In the genomic region with DNA sequence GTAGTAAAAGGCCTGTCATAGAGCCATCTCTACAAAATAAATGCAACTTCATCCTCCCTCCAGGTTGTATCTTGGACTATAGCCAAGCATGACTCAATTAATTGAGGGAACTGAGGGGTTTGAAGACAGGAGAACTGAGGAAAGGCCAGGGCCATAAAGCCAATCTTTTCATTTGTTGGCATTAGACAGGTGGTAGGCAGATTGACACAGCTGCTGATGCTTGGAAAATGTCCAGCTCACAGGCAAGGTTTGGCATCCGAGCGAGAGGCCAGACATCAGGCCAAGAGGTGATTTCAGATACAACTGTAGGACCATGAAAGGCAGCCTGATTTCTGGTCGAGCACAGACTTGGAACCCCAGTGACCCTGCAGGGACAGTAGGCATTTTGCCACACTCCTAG, we compare ENCODE assay signal across 21 mouse cellular contexts.
A peak's percentile ranks its signal among the peaks of the same experiment; 100 is the strongest.
DNase-seq lines count a peak whose midpoint lies in the region; ATAC-seq and TF ChIP-seq lines count a peak whose summit lies in the region.
"Had no signal": no experiment of that assay in that cellular context is flagged by ENCODE, and none has a peak within 500 bp of the region (broad histone marks: within the 10 kb centered on the region; RNA-seq: fewer than 3 reads in every experiment).

No protein-coding gene starts in this region.

- 66% methylated on average over 3 of the region's 3 CpGs for WGBS in heart, embryonic 11.5 days (ENCODE audit: insufficient replicate concordance)
- WGBS in embryonic facial prominence, embryonic 15.5 days: 74% methylated on average over 3 of the region's 3 CpGs

- H3K4me3 ChIP-seq in heart, embryonic 11.5 days (ENCODE audit: low read depth, low read length): no peak overlapping the region
- no peak overlapping the region for H3K4me3 ChIP-seq in left cerebral cortex, adult 2 months
- no peak overlapping the region for H3K4me3 ChIP-seq in embryonic facial prominence, embryonic 15.5 days (replicated peaks)
- H3K4me3 ChIP-seq: forebrain, embryonic 10.5 days; heart, embryonic 15.5 days had no signal

- peak; percentile 4 for DNase-seq in heart, adult 8-10 months (ENCODE audit: low spot score)
- peak; percentile 42 for DNase-seq in left cerebral cortex, postnatal 4 days
- DNase-seq in left cerebral cortex, adult 2 months (ENCODE audit: extremely low spot score in 1 of 2, low spot score in 2 of 2): no peak
- no peak for DNase-seq in testis, postnatal 10 days (ENCODE audit: low spot score)
- DNase-seq: adrenal gland, postnatal 14 days; cerebellum, adult 11-12 months; forebrain, postnatal 0 days; gastrocnemius, postnatal 36 days; kidney, adult 18-20 months; lung, adult 2 months; lung, postnatal 36 days; right cerebral cortex, postnatal 25 days; thymus, adult 18-20 months had no signal

- no peaks in the 10 kb centered on the region for H3K36me3 ChIP-seq in heart, embryonic 11.5 days (ENCODE audit: control insufficient read depth, insufficient read depth, low read length)
- no peaks in the 10 kb centered on the region for H3K36me3 ChIP-seq in embryonic facial prominence, embryonic 15.5 days
- H3K36me3 ChIP-seq: forebrain, embryonic 10.5 days; heart, embryonic 15.5 days had no signal

- no peaks in the 10 kb centered on the region for H3K9me3 ChIP-seq in heart, embryonic 11.5 days (replicated peaks; ENCODE audit: control insufficient read depth, low read length)
- no peaks in the 10 kb centered on the region for H3K9me3 ChIP-seq in embryonic facial prominence, embryonic 15.5 days (replicated peaks)
- H3K9me3 ChIP-seq: heart, embryonic 15.5 days had no signal

- ATAC-seq in heart, embryonic 11.5 days (replicated peaks; ENCODE audit: insufficient number of reproducible peaks, low FRiP score, low TSS enrichment): no peak
- ATAC-seq in embryonic facial prominence, embryonic 15.5 days (ENCODE audit: insufficient number of reproducible peaks, low FRiP score, low TSS enrichment, low read depth): 0 out of 2 replicates have a peak, but pooled peaks have one; percentile 11
- ATAC-seq in activated CD4-positive, CD25-positive, alpha-beta regulatory T cell, adult 4 months: no peak
- ATAC-seq: forebrain, postnatal 0 days; midbrain, embryonic 16.5 days had no signal

- TF ChIP-seq CTCF in left cerebral cortex, adult 2 months (IDR thresholded peaks at IDR 0.05): no peak

- H3K4me2 ChIP-seq in heart, embryonic 11.5 days: no peak overlapping the region
- no peak overlapping the region for H3K4me2 ChIP-seq in embryonic facial prominence, embryonic 15.5 days (replicated peaks)
- H3K4me2 ChIP-seq: heart, embryonic 15.5 days; liver, embryonic 11.5 days had no signal

- H3K27ac ChIP-seq in heart, embryonic 11.5 days (ENCODE audit: low read depth, low read length): no peak overlapping the region
- H3K27ac ChIP-seq in left cerebral cortex, adult 2 months: no peak overlapping the region
- H3K27ac ChIP-seq in embryonic facial prominence, embryonic 15.5 days (replicated peaks): no peak overlapping the region
- H3K27ac ChIP-seq: forebrain, embryonic 10.5 days; heart, embryonic 15.5 days; kidney, postnatal 0 days had no signal

- H3K9ac ChIP-seq in heart, embryonic 11.5 days (ENCODE audit: low read depth, low read length): no peak overlapping the region
- H3K9ac ChIP-seq in embryonic facial prominence, embryonic 15.5 days: no peak overlapping the region
- H3K9ac ChIP-seq: forebrain, postnatal 0 days; heart, embryonic 15.5 days had no signal

- H3K27me3 ChIP-seq in heart, embryonic 11.5 days (ENCODE audit: control insufficient read depth, insufficient read depth, low read length): no peaks in the 10 kb centered on the region
- no peaks in the 10 kb centered on the region for H3K27me3 ChIP-seq in embryonic facial prominence, embryonic 15.5 days
- H3K27me3 ChIP-seq: heart, embryonic 15.5 days had no signal

- H3K4me1 ChIP-seq in heart, embryonic 11.5 days (ENCODE audit: control insufficient read depth, insufficient read depth, low read length): no peaks in the 10 kb centered on the region
- no peaks in the 10 kb centered on the region for H3K4me1 ChIP-seq in embryonic facial prominence, embryonic 15.5 days
- H3K4me1 ChIP-seq: forebrain, embryonic 10.5 days; heart, embryonic 15.5 days had no signal

- intact Hi-C loops in left cerebral cortex, postnatal 4 days (cut with DNase I): no loop called here
- intact Hi-C loops in left cerebral cortex, adult 2 months (cut with DNase I): no loop called here

Comparison
In these comparisons a context has a peak if more than half of its experiments do, and no peak if none do; other contexts are left out.
1. DNase-seq: peak in heart, adult 8-10 months (single experiment) and left cerebral cortex, postnatal 4 days (single experiment); none in left cerebral cortex, adult 2 months (0 of 2) and testis, postnatal 10 days (single experiment).